Mouse (Mus musculus) CH12.LX (cell line): ENCODE results near the gene Pld5. TPM values are rescaled to one million over a fixed set of nuclear protein-coding genes. Genes with fewer than 3 reads are reported as not detected.

ENCODE experiments used
- DNase-seq: peaks from one replicate; pipeline ENCODE4 v3.0.0-alpha.2; 2013; ENCODE audit errors: extremely low read depth
- H3K27ac ChIP-seq: 2 replicates; pipeline ENCODE4 v1.5.1; 2012; ENCODE audit warnings: low read depth, mild to moderate bottlenecking, control low read depth, moderate library complexity; ENCODE audit not compliant: insufficient read depth
- H3K27me3 ChIP-seq: replicated peaks from 2 replicates; pipeline ENCODE3; 2012; ENCODE audit warnings: inconsistent platforms
- H3K36me3 ChIP-seq, 2 experiments: replicated peaks in 1 of 2; 2 replicates each; pipeline versions ENCODE3 to v1.6.1; 2012; ENCODE audit warnings: inconsistent platforms in 1 of 2, low read length in 1 of 2, mild to moderate bottlenecking in 1 of 2, mixed read lengths in 1 of 2, moderate library complexity in 1 of 2; ENCODE audit not compliant: control insufficient read depth in 1 of 2, insufficient read depth in 1 of 2
- H3K4me1 ChIP-seq, 2 experiments: 2 replicates each; pipeline ENCODE4 v1.6.1; 2012; ENCODE audit warnings: inconsistent platforms in 1 of 2, moderate library complexity in 1 of 2; ENCODE audit not compliant: insufficient read depth in 2 of 2, control insufficient read depth in 1 of 2
- H3K4me2 ChIP-seq: 2 replicates; pipeline ENCODE4 v1.6.1; 2012; ENCODE audit warnings: low read depth, mild to moderate bottlenecking, control low read depth; ENCODE audit not compliant: poor library complexity, insufficient read depth, severe bottlenecking
- H3K4me3 ChIP-seq, 3 experiments: fragments of 150-350 bp in 1 of 3; sonication (generic) in 1 of 3; replicated peaks in 1 of 3; 2 replicates each; pipeline versions ENCODE3 to v1.5.1; 2011 to 2012; ENCODE audit warnings: low read depth in 2 of 3, low read length in 2 of 3, mild to moderate bottlenecking in 2 of 3, moderate library complexity in 2 of 3, control low read depth in 1 of 3, improper control_type of control experiment in 1 of 3, inconsistent platforms in 1 of 3, mixed read lengths in 1 of 3; ENCODE audit not compliant: poor library complexity in 1 of 3
- H3K79me2 ChIP-seq: replicated peaks from 2 replicates; pipeline ENCODE4 v1.6.1; 2012; ENCODE audit warnings: mild to moderate bottlenecking, moderate library complexity; ENCODE audit not compliant: control insufficient read depth, poor library complexity, insufficient read depth, severe bottlenecking; ENCODE audit errors: extremely low read depth
- H3K9ac ChIP-seq: 2 replicates; pipeline ENCODE4 v1.6.1; 2012; ENCODE audit warnings: low read depth, mild to moderate bottlenecking, control low read depth, moderate library complexity; ENCODE audit not compliant: insufficient read depth
- H3K9me3 ChIP-seq: replicated peaks from 2 replicates; pipeline ENCODE3; 2012; ENCODE audit warnings: low read length, inconsistent platforms, mixed read lengths
- BHLHE40 ChIP-seq: IDR thresholded peaks from 2 replicates; pipeline ENCODE4 v1.6.1; 2011; ENCODE audit warnings: mild to moderate bottlenecking, low read depth, low read length, improper control_type of control experiment
- CHD1 ChIP-seq: IDR thresholded peaks from 2 replicates; pipeline ENCODE4 v1.6.1; 2012; ENCODE audit warnings: low read depth, low read length, improper control_type of control experiment, inconsistent platforms
- CTCF ChIP-seq, 2 experiments: IDR thresholded peaks in 1 of 2; conservative IDR thresholded peaks in 1 of 2; 2 replicates each; pipeline ENCODE4 v1.5.1; 2011 to 2012; ENCODE audit warnings: low read depth in 2 of 2, low read length in 2 of 2, improper control_type of control experiment in 1 of 2, inconsistent platforms in 1 of 2, mild to moderate bottlenecking in 1 of 2, moderate library complexity in 1 of 2
- E2F4 ChIP-seq: IDR thresholded peaks from 2 replicates; pipeline ENCODE4 v1.6.1; 2011; ENCODE audit warnings: low read depth, low read length, improper control_type of control experiment; ENCODE audit not compliant: insufficient replicate concordance
- GABPA ChIP-seq: IDR thresholded peaks from 2 replicates; pipeline ENCODE4 v1.6.1; 2012; ENCODE audit warnings: low read depth, low read length, improper control_type of control experiment, inconsistent platforms; ENCODE audit not compliant: insufficient replicate concordance
- HCFC1 ChIP-seq: IDR thresholded peaks from 2 replicates; pipeline ENCODE4 v1.6.1; 2012; ENCODE audit warnings: low read depth, mild to moderate bottlenecking, inconsistent platforms, low read length, improper control_type of control experiment
- IRF4 ChIP-seq: IDR thresholded peaks from 2 replicates; pipeline ENCODE4 v1.6.1; 2014; ENCODE audit warnings: low read depth, mild to moderate bottlenecking, inconsistent platforms, low read length, improper control_type of control experiment
- MAX ChIP-seq: IDR thresholded peaks from 2 replicates; pipeline ENCODE4 v1.6.1; 2011; ENCODE audit warnings: low read length, improper control_type of control experiment
- MEF2A ChIP-seq: IDR thresholded peaks from 2 replicates; pipeline ENCODE4 v1.6.1; 2014; ENCODE audit warnings: low read depth, mild to moderate bottlenecking, inconsistent platforms, low read length, improper control_type of control experiment, borderline replicate concordance
- NRF1 ChIP-seq: IDR thresholded peaks from 2 replicates; pipeline ENCODE4 v1.6.1; 2014; ENCODE audit warnings: low read depth, mild to moderate bottlenecking, inconsistent platforms, low read length, improper control_type of control experiment, moderate library complexity
- PAX5 ChIP-seq: IDR thresholded peaks from 2 replicates; pipeline ENCODE4 v1.6.1; 2012; ENCODE audit warnings: low read length, inconsistent platforms, mixed read lengths
- POLR2A ChIP-seq: IDR thresholded peaks from 2 replicates; pipeline ENCODE4 v1.6.1; 2011; ENCODE audit warnings: low read depth, mild to moderate bottlenecking, improper control_type of control experiment, low read length
- POLR2AphosphoS2 ChIP-seq: IDR thresholded peaks from 2 replicates; pipeline ENCODE4 v1.6.1; 2011; ENCODE audit warnings: low read depth, low read length, improper control_type of control experiment
- RAD21 ChIP-seq: IDR thresholded peaks from 2 replicates; pipeline ENCODE4 v1.6.1; 2011; ENCODE audit warnings: low read depth, mild to moderate bottlenecking, low read length, improper control_type of control experiment, moderate library complexity
- SMC3 ChIP-seq: IDR thresholded peaks from 2 replicates; pipeline ENCODE4 v1.6.1; 2011; ENCODE audit warnings: low read depth, low read length, improper control_type of control experiment
- TBP ChIP-seq: conservative IDR thresholded peaks from 2 replicates; pipeline ENCODE4 v1.6.1; 2011; ENCODE audit warnings: low read depth, low read length, improper control_type of control experiment
- UBTF ChIP-seq: IDR thresholded peaks from 2 replicates; pipeline ENCODE4 v1.6.1; 2012; ENCODE audit warnings: low read depth, mild to moderate bottlenecking, inconsistent platforms, low read length, improper control_type of control experiment, moderate library complexity
- USF2 ChIP-seq: conservative IDR thresholded peaks from 2 replicates; pipeline ENCODE4 v1.6.1; 2011; ENCODE audit warnings: low read depth, low read length, improper control_type of control experiment
- ZNF384 ChIP-seq: IDR thresholded peaks from 2 replicates; pipeline ENCODE4 v1.6.1; 2012; ENCODE audit warnings: low read depth, low read length, improper control_type of control experiment, inconsistent platforms
- dilution Hi-C: fragments of 300-500 bp; cut with MboI; formaldehyde crosslinking; loops from 2 replicates; pipeline ENCODE4 v1.14.3; 2020; ENCODE audit warnings: low sequenced_read_pairs; ENCODE audit not compliant: extremely low pct_unique_long_range_greater_than_20kb, extremely low pct_ligation_motif_present
- in situ Hi-C: fragments of 300-500 bp; cut with MboI; formaldehyde crosslinking; loops from 3 replicates; pipeline ENCODE4 v1.14.3; 2019; ENCODE audit warnings: low sequenced_read_pairs, low pct_ligation_motif_present, low pct_unique_long_range_greater_than_20kb, mixed read lengths
- polyA plus RNA-seq: library from polyadenylated mRNA; unstranded; fragments of >175 nt; gene quantifications from 2 replicates; pipeline ENCODE4 v1.2.1, GENCODE M21; 2012; ENCODE audit warnings: low read depth; ENCODE audit not compliant: insufficient read length
- total RNA-seq, 2 experiments: library from RNA; depleted of rRNA; stranded (reverse); fragments of 300-350 nt in 1 of 2; fragments of >200 nt in 1 of 2; gene quantifications; 2 replicates each; pipeline ENCODE4 v1.2.3; 2012 to 2014

The Pld5 gene
- total and polyA plus RNA-seq, 3 experiments = not detected

DNA sequence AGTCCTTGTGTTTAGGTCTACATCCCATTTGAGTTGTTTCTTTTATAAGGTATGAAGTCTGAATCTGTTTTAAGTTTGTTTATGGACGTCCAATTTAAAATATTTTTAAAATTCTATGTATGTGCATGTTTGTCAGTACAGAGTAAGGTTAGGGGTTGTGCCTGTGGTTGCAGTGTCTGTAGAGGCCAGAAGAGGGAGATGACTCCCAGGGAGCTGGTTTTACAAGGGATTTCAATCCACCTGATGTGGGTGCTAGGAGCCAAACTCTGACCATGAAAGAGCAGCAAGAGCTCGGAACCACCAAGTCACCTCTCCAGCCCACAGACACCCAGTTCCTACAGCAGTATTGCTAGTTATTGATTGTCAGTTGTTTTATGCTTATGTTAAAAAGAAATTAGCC lies 266.7 kb downstream of the Pld5 start:
- Histone ChIP-seq H3K27me3 (no peaks in the 10 kb centered on the region), H3K4me3 (no peak overlapping the region), H3K36me3 (no peaks in the 10 kb centered on the region), H3K27ac (no peak overlapping the region), H3K79me2 (no peaks in the 10 kb centered on the region), H3K4me2 (no peak overlapping the region), H3K4me1 (no peaks in the 10 kb centered on the region), H3K9me3 (no peaks in the 10 kb centered on the region), H3K9ac (no peak overlapping the region)
- no peak for DNase-seq
- in situ Hi-C loops = no loop called here
- dilution Hi-C loops = no loop called here
- no peak for TF ChIP-seq USF2
- TF ChIP-seq CTCF (conservative IDR thresholded peaks at IDR 0.05 in 1 of 2, IDR thresholded peaks at IDR 0.05 in 1 of 2; ENCODE audit: low read depth in 2 of 2, low read length in 2 of 2) = peak in 1 of 2 experiments; percentile 25; a peak in 2 of 4 replicates
- TF ChIP-seq SMC3 = 0 out of 2 replicates have a peak, but pooled peaks have one; percentile 6

DNA sequence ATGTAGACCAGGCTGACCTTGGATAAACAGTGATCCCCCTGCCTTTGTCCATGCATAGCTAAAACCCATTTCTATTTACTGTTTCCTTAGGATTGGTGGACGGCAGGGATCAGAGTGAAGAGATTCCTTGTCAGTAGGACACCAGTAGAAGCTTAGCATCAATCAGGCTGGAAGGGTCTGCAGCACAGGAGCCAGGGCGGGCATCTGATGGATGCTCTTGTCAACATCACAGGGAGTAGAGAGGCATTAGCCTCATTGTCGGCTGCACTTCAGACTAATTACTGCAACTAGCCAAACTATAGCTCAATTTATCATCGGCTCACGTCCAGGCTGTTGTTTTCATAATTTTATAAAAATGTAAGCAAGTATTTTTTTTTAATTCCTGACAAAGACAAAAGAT lies 274.5 kb downstream of the Pld5 start:
- no peak overlapping the region for H3K4me3 ChIP-seq
- dilution Hi-C loops = no loop called here
- no peaks in the 10 kb centered on the region for H3K79me2 ChIP-seq
- no peaks in the 10 kb centered on the region for H3K27me3 ChIP-seq
- DNase-seq = no peak
- no peaks in the 10 kb centered on the region for H3K4me1 ChIP-seq
- TF ChIP-seq E2F4 = no peak
- TF ChIP-seq UBTF = no peak
- no peak for TF ChIP-seq TBP
- TF ChIP-seq IRF4 = no peak
- TF ChIP-seq POLR2AphosphoS2 = no peak
- H3K9me3 ChIP-seq = no peaks in the 10 kb centered on the region
- H3K9ac ChIP-seq = no peak overlapping the region
- in situ Hi-C loops = no loop called here
- H3K27ac ChIP-seq = no peak overlapping the region
- no peaks in the 10 kb centered on the region for H3K36me3 ChIP-seq
- no peak overlapping the region for H3K4me2 ChIP-seq

GRCm38 (mm10) chr1:175997076-175997651 lies 277.9 kb downstream of the Pld5 start:
- Histone ChIP-seq H3K4me3 (no peak overlapping the region), H3K27me3 (no peaks in the 10 kb centered on the region), H3K79me2 (no peaks in the 10 kb centered on the region), H3K36me3 (no peaks in the 10 kb centered on the region), H3K4me2 (no peak overlapping the region), H3K4me1 (no peaks in the 10 kb centered on the region), H3K27ac (no peak overlapping the region), H3K9ac (no peak overlapping the region), H3K9me3 (no peaks in the 10 kb centered on the region)
- in situ Hi-C loops (no loop called here), dilution Hi-C loops (no loop called here)
- no peak for DNase-seq
- TF ChIP-seq CHD1 (no peak), MEF2A (no peak), POLR2A (no peak), CTCF (conservative IDR thresholded peaks at IDR 0.05 in 1 of 2, IDR thresholded peaks at IDR 0.05 in 1 of 2; ENCODE audit: low read depth in 2 of 2, low read length in 2 of 2) (no peak), E2F4 (no peak), IRF4 (no peak), RAD21 (no peak), HCFC1 (no peak), GABPA (no peak), PAX5 (no peak), ZNF384 (no peak), MAX (no peak), NRF1 (no peak), BHLHE40 (no peak)
